Mouse (Mus musculus): ENCODE data around the gene Foxp4. TPM values are rescaled to one million over a fixed set of nuclear protein-coding genes. Genes with fewer than 3 reads are reported as not detected.
"Not testable (repeated sequence)": the region's sequence is repeated elsewhere in the genome, so short reads cannot be mapped to it uniquely, and the experiment has no call there.

Gene Foxp4
- polyA plus RNA-seq, 1 experiment: 32.4 TPM

DNA sequence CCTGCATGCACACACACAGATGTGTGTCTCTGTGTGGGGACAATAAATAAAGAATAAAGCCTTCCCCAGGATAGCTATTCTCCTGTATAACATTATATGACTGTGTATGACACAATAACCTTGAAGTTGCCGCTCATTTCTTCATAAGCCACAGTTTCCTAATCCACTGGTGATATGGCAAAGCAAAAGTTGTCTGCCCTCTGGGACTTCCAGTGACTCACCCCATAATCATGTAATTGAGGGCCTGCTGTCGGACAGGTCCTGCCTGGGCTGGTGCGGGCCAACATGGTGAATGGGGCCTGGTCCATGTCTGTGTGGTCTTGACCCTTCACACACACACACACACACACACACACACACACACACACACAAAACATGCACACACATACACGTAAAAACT, 70.7 kb downstream of the Foxp4 start:
- Histone ChIP-seq H3ac (ENCODE audit: control insufficient read depth, insufficient read length, low read depth) (no peak overlapping the region), H3K79me2 (ENCODE audit: control insufficient read depth, insufficient read depth) (no peaks in the 10 kb centered on the region), H3K36me3 (ENCODE audit: control insufficient read depth, insufficient read depth) (no peaks in the 10 kb centered on the region), H3K4me3 (ENCODE audit: insufficient read depth, poor library complexity, severe bottlenecking) (no peak overlapping the region), H3K79me3 (ENCODE audit: low read depth) (no peaks in the 10 kb centered on the region), H3K27me3 (ENCODE audit: control insufficient read depth, insufficient read depth, insufficient read length) (peaks cover 7% of the 10 kb centered on the region)
- TF ChIP-seq MAX (IDR thresholded peaks at IDR 0.05): no peak

GRCm38 (mm10) chr17:47853336-47853735, 71.1 kb downstream of the Foxp4 start:
- H3K79me2 ChIP-seq (ENCODE audit: control insufficient read depth, insufficient read depth): no peaks in the 10 kb centered on the region
- TF ChIP-seq CTCF (IDR thresholded peaks at IDR 0.05; ENCODE audit: control insufficient read depth, insufficient read depth, insufficient read length) (no peak), MYOG (IDR thresholded peaks at IDR 0.05; ENCODE audit: control insufficient read depth, extremely low read depth, insufficient read length) (no peak), USF1 (IDR thresholded peaks at IDR 0.05; ENCODE audit: low read depth) (no peak), MAX (IDR thresholded peaks at IDR 0.05) (no peak), MYOD1 (IDR thresholded peaks at IDR 0.05; ENCODE audit: control insufficient read depth, insufficient read length, low read depth) (no peak), CEBPB (IDR thresholded peaks at IDR 0.05; ENCODE audit: low read depth) (no peak), FOSL1 (IDR thresholded peaks at IDR 0.05; ENCODE audit: insufficient read depth, low read length, poor library complexity, severe bottlenecking) (no peak)

GRCm38 (mm10) chr17:47851798-47852360, 72.6 kb downstream of the Foxp4 start:
- not testable (repeated sequence) for H3K79me2 ChIP-seq (ENCODE audit: control insufficient read depth, insufficient read depth); H3K27me3 ChIP-seq (ENCODE audit: control insufficient read depth, insufficient read depth, insufficient read length); H3K4me3 ChIP-seq (ENCODE audit: insufficient read depth, poor library complexity, severe bottlenecking); H3K36me3 ChIP-seq (ENCODE audit: control insufficient read depth, insufficient read depth); H3ac ChIP-seq (ENCODE audit: control insufficient read depth, insufficient read length, low read depth); H3K79me3 ChIP-seq (ENCODE audit: low read depth)

More at GRCm38 (mm10) chr17:47853336-47853735, 71.1 kb downstream of the Foxp4 start:
- Histone ChIP-seq H3ac (ENCODE audit: control insufficient read depth, insufficient read length, low read depth) (no peak overlapping the region), H3K27me3 (ENCODE audit: control insufficient read depth, insufficient read depth, insufficient read length) (peaks cover 7% of the 10 kb centered on the region), H3K4me3 (ENCODE audit: insufficient read depth, poor library complexity, severe bottlenecking) (no peak overlapping the region), H3K79me3 (ENCODE audit: low read depth) (no peaks in the 10 kb centered on the region), H3K36me3 (ENCODE audit: control insufficient read depth, insufficient read depth) (no peaks in the 10 kb centered on the region)

GRCm38 (mm10) chr17:47850639-47851314, 73.7 kb downstream of the Foxp4 start:
- no peaks in the 10 kb centered on the region for H3K79me2 ChIP-seq (ENCODE audit: control insufficient read depth, insufficient read depth)

DNA sequence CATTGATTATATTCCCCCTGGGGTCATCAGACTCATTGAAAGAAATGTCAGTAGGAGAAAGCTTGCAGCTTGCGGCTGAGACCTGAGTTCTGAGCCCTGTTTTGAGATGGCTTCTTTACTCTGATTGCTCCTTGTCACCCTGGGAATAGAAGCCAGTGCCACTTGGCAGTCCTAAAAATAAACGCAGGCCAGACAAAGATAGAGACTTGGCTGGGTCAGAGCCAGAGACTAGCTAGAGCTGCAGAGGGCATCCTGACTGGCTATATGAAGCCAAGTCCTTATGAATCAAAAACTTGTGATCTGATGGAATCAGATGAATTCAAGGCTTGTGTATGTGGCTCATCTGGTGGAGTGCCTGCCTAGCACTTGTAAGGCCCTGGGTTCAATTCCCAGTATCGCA, 74.4 kb downstream of the Foxp4 start:
- no peaks in the 10 kb centered on the region for H3K36me3 ChIP-seq (ENCODE audit: control insufficient read depth, insufficient read depth)
- no peak overlapping the region for H3K4me3 ChIP-seq (ENCODE audit: insufficient read depth, poor library complexity, severe bottlenecking)
- H3ac ChIP-seq (ENCODE audit: control insufficient read depth, insufficient read length, low read depth): no peak overlapping the region
- H3K79me2 ChIP-seq (ENCODE audit: control insufficient read depth, insufficient read depth): no peaks in the 10 kb centered on the region
- H3K79me3 ChIP-seq (ENCODE audit: low read depth): no peaks in the 10 kb centered on the region
- peaks cover 7% of the 10 kb centered on the region for H3K27me3 ChIP-seq (ENCODE audit: control insufficient read depth, insufficient read depth, insufficient read length)
- TF ChIP-seq USF1 (IDR thresholded peaks at IDR 0.05; ENCODE audit: low read depth) (no peak), FOSL1 (IDR thresholded peaks at IDR 0.05; ENCODE audit: insufficient read depth, low read length, poor library complexity, severe bottlenecking) (no peak)

More at GRCm38 (mm10) chr17:47850639-47851314, 73.7 kb downstream of the Foxp4 start:
- no peak for TF ChIP-seq CTCF (IDR thresholded peaks at IDR 0.05; ENCODE audit: control insufficient read depth, insufficient read depth, insufficient read length)
- no peak for TF ChIP-seq MAX (IDR thresholded peaks at IDR 0.05)
- no peak for TF ChIP-seq CEBPB (IDR thresholded peaks at IDR 0.05; ENCODE audit: low read depth)
- no peak for TF ChIP-seq FOSL1 (IDR thresholded peaks at IDR 0.05; ENCODE audit: insufficient read depth, low read length, poor library complexity, severe bottlenecking)
- TF ChIP-seq MYOG (IDR thresholded peaks at IDR 0.05; ENCODE audit: control insufficient read depth, extremely low read depth, insufficient read length): no peak
- TF ChIP-seq USF1 (IDR thresholded peaks at IDR 0.05; ENCODE audit: low read depth): no peak
- no peak for TF ChIP-seq MYOD1 (IDR thresholded peaks at IDR 0.05; ENCODE audit: control insufficient read depth, insufficient read length, low read depth)
- Histone ChIP-seq H3K27me3 (ENCODE audit: control insufficient read depth, insufficient read depth, insufficient read length) (peaks cover 7% of the 10 kb centered on the region), H3K36me3 (ENCODE audit: control insufficient read depth, insufficient read depth) (no peaks in the 10 kb centered on the region), H3K4me3 (ENCODE audit: insufficient read depth, poor library complexity, severe bottlenecking) (no peak overlapping the region), H3K79me3 (ENCODE audit: low read depth) (no peaks in the 10 kb centered on the region), H3ac (ENCODE audit: control insufficient read depth, insufficient read length, low read depth) (no peak overlapping the region)

GRCm38 (mm10) chr17:47847985-47848384, 76.5 kb downstream of the Foxp4 start:
- Histone ChIP-seq H3ac (ENCODE audit: control insufficient read depth, insufficient read length, low read depth) (no peak overlapping the region), H3K79me2 (ENCODE audit: control insufficient read depth, insufficient read depth) (no peaks in the 10 kb centered on the region), H3K27me3 (ENCODE audit: control insufficient read depth, insufficient read depth, insufficient read length) (peaks cover 7% of the 10 kb centered on the region), H3K4me3 (ENCODE audit: insufficient read depth, poor library complexity, severe bottlenecking) (no peak overlapping the region), H3K36me3 (ENCODE audit: control insufficient read depth, insufficient read depth) (no peaks in the 10 kb centered on the region), H3K79me3 (ENCODE audit: low read depth) (no peaks in the 10 kb centered on the region)
- TF ChIP-seq CTCF (IDR thresholded peaks at IDR 0.05; ENCODE audit: control insufficient read depth, insufficient read depth, insufficient read length) (no peak), CEBPB (IDR thresholded peaks at IDR 0.05; ENCODE audit: low read depth) (no peak), MYOD1 (IDR thresholded peaks at IDR 0.05; ENCODE audit: control insufficient read depth, insufficient read length, low read depth) (no peak), FOSL1 (IDR thresholded peaks at IDR 0.05; ENCODE audit: insufficient read depth, low read length, poor library complexity, severe bottlenecking) (no peak), MAX (IDR thresholded peaks at IDR 0.05) (no peak), MYOG (IDR thresholded peaks at IDR 0.05; ENCODE audit: control insufficient read depth, extremely low read depth, insufficient read length) (no peak), USF1 (IDR thresholded peaks at IDR 0.05; ENCODE audit: low read depth) (no peak)

Data from C2C12 (cell line).